Mouse (Mus musculus) heart, postnatal 10 days (tissue): Measurements from ENCODE around the gene Map3k20. TPM values are rescaled to one million over a fixed set of nuclear protein-coding genes. Genes with fewer than 3 reads are reported as not detected.

Experiments used
- DNase-seq, 2 experiments: peaks; one replicate each; pipeline ENCODE4 v3.0.0; 2021
- intact Hi-C: fragments of 180-260 bp; cut with DNase I; formaldehyde crosslinking; loops from one replicate; pipeline ENCODE4 v1.15.1; 2025
- total RNA-seq, 2 experiments: library from RNA; stranded (reverse); gene quantifications; 2 replicates each; pipeline ENCODE4 v1.2.3; 2021

Map3k20 gene
- total RNA-seq, 2 experiments from 2014 or later = 216 to 235 TPM

- intact Hi-C loops = no loop called here
- DNase-seq = no peak
Observed at GRCm38 (mm10) chr2:72278247-72278873, 7.1 kb upstream of the Map3k20 start.

DNA sequence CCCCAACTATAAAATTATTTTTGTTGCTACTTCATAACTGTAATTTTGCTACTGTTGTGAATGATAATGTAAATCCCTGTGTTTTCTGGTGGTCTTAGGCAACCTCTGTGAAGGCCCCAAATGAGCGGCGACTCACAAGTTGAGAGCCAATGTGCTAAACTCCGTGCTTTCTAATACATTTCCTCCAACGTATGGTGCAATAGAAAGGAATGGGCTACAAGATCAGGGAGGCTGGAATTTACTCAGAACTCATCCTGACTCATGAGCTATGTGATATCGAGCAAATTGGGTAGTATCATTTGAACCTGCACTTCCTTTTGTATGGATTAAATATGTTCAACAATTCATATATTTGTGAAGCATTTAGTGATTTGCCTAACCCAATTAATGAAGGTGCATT is 4.9 kb upstream of the Map3k20 start:
- DNase-seq = no peak
- intact Hi-C loops = no loop called here

- intact Hi-C loops = no loop called here
- no peak for DNase-seq
Observed at GRCm38 (mm10) chr2:72281971-72282370, 3.5 kb upstream of the Map3k20 start.

GRCm38 (mm10) chr2:72282733-72283132 is 2.7 kb upstream of the Map3k20 start:
- intact Hi-C loops = no loop called here
- no peak for DNase-seq

DNA sequence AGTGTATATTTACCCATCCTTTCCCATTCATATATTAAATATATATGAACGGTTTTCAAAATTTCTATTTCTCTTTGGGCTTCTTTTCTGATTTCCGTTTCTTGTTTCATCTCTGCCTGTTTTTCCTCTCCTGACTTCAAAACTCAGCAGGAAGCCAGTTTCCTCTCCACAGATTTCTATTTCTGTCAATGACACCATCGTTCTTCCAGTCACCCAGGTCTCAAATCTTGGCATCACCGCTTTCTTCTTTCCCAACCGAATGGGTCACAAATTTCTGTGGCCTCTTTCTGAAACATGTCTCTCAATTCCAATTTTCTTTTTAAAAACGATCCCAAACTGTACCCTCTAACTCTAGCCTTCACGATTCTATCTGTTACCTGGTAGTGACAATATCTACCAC is 748 bp upstream of the Map3k20 start:
- intact Hi-C loops = loop anchor here (5.0 kb wide), 2 partner anchors 47 to 193 kb away; partner anchors contain the start of gene Cdca7
- DNase-seq = peak; percentile 36 to 50

DNA sequence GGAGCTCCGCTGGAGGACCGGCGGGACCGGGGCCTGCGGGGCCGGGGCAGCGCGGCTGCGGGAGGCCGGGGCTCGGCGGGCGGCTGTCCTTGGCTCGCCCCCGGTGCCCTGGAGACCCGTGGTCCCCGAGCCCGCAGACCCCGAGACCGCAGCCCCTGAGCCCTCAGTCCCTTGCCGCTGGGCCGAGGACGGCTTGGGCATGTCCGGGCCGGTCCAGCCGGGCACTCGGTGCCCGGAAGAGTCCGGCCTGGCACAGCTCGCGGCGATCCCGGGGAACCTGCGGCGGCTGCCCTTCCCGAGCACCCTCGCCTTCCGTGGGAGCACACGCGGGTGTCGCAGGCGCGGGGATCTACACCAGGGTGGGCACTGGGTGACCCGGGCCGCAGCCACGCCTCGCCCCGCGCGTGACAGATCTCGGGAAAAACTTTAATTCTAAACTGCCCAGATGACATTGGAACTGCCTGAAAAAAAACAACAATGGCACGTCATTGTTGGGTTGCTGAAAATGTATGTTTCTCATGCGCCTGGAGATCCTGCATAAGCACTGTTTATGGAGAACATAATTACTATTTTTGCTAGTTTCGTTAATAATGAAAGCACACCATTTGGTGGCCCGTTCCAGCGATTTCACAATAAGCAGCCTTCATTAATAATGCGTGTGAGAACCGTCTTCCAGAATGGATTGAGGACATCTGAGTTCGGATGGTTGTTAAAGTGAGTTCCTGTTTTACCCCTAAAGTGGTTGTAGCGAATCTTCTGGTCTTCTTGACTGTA is 638 bp downstream of the Map3k20 start:
- peak; percentile 40 to 61 for DNase-seq
- intact Hi-C loops = loop anchor here (5.0 kb wide), 2 partner anchors 49 to 191 kb away; partner anchors contain the start of gene Cdca7

DNA sequence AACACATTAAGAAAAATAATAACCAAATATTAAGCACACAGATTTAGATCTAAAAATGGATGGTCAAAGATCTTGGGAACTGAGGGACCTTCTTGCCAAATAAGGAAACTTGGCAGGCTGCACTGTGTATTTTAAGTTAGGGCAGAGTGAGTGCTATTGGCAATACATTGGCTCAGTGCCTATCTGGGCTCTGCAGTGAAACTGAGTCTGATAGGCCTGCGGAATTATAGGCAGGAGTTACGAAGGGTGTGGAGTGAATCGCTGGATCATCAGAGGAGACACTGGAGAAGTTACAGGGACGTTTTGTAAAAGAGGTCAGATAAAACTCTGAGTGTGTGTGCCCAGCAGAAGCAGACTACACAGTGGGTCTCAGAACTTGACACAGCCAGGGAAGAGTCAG is 1.7 kb downstream of the Map3k20 start:
- peak; percentile 44 to 50 for DNase-seq
- intact Hi-C loops = loop anchor here (5.0 kb wide), 2 partner anchors 50 to 190 kb away; partner anchors contain the start of gene Cdca7

- DNase-seq = no peak
- intact Hi-C loops = loop anchor here (5.0 kb wide), 2 partner anchors 52 to 188 kb away; partner anchors contain the start of gene Cdca7
Observed at GRCm38 (mm10) chr2:72288932-72289534, 3.6 kb downstream of the Map3k20 start.

- DNase-seq = no peak
- intact Hi-C loops = no loop called here
Observed at GRCm38 (mm10) chr2:72291103-72291502, 5.7 kb downstream of the Map3k20 start.

GRCm38 (mm10) chr2:72292573-72292972 is 7.1 kb downstream of the Map3k20 start:
- intact Hi-C loops = no loop called here
- DNase-seq = no peak

DNA sequence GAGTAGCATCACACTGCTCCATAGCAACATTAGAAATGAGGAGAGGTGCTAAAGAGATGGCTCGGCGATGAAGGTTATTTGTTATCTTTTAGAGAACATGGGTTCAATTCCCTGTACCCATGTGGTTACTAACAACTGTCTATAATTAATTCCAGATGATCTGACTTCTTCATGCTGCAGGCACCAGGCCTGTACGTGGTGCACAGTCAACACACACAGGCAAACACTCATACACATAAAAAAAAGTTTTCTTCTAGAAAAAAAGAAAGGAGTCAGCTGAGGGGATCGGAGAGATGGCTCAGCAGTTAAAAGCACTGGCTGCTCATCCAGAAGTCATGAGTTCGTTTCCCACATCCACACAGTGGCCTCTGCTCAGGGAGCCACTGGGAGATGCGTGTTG is 9.6 kb downstream of the Map3k20 start:
- intact Hi-C loops = no loop called here

DNA sequence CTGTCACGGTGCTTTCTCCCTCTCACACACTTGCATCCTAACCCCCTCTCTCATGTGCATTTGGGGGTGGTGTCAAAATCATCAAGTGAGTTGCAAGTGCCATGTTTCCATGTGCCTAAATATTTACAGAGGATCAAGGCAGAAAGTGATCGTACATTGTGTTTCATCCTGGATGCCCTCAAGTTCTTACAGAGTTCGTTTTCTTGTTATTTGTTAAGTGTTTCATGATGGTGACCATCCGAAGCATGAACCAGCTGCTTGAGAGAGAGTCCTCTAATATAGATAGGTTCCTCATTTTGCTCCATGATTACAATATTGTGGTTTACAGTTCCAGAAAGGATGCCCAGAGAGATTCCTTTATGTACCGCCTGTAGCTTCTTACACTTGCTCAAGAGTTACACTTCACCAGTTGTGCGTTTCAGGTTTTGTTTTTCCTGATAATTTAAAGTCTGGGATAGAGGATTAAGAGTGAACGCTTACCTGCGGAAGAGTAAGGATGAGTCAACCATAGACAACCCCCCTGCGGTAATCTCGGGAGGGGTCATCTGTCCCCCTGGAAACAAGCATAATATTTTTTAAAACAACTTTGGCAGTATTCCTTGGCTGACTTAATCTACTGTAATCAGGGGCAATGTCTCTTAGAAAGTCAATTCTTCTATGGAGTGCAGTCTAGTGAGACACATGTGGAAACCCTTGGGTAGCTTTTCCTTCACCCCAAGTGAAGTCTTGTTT is 11.7 kb downstream of the Map3k20 start:
- DNase-seq = no peak
- intact Hi-C loops = no loop called here

More for the DNA sequence above, 9.6 kb downstream of the Map3k20 start:
- no peak for DNase-seq

- intact Hi-C loops = loop anchor here (1.0 kb wide), 1 partner anchor 93 kb away; no protein-coding TSS in a partner anchor
- DNase-seq = peak; percentile 75 to 81
Observed at GRCm38 (mm10) chr2:72297716-72298082, 12.3 kb downstream of the Map3k20 start.

GRCm38 (mm10) chr2:72298406-72298805 is 13.0 kb downstream of the Map3k20 start:
- intact Hi-C loops = loop anchor here (1.0 kb wide), 1 partner anchor 92 kb away; no protein-coding TSS in a partner anchor
- peak; percentile 70 to 81 for DNase-seq

DNA sequence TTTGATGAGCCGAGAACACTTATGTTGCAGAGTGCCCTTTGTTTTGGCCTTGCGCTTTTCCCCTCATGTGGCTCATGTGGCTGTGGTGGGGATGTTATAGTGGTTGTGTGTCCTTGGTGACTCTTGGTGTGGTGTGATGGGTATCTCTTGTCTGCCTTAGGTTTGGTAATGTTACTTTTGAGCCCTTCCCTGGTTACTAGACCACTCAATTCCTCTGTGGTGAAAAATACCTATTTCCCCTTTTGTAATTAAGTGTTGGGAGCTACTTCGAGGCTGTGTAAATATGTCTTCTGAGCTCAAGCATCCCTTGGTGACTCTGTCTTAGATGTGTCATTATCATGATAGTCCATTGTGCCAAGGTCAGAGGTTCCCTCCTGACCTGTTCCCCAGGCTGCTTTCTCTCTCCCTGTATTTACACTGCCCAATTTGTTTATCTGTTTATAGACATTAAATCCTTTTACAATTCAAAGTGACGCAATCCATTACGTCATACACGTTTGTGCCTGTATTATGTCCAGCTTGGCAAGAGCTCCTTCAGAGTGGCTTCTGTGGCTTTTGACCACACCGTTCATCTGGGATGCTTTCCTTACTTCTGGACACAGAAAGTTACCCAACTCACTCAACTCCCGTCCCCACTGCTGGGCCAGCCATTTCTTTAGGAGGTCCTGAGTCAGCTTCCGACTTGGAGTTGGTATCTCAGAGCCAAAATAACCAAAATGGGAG is 15.9 kb downstream of the Map3k20 start:
- intact Hi-C loops = no loop called here
- DNase-seq = no peak

DNA sequence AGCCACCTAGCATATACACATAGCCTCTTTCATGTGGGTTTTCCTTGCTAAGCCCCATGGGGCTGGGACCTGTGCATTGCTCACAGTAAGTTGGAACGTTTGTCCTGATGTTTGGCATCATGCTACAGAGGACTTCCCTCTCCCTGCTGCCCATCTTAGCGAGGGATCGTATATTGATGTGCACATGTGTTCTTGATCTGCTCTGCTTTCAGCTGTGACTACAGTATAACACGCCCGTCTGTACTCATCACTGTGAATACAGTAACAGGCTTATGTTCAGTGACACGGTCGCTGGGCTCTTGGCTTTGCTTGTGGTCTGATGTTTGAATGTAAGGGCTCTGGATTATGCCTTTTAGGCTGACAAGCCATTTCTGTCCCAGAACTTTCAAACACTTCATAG is 20.3 kb downstream of the Map3k20 start:
- no peak for DNase-seq
- intact Hi-C loops = no loop called here

GRCm38 (mm10) chr2:72308351-72308750 is 22.9 kb downstream of the Map3k20 start:
- DNase-seq = no peak
- intact Hi-C loops = no loop called here

GRCm38 (mm10) chr2:72308981-72309380 is 23.5 kb downstream of the Map3k20 start:
- intact Hi-C loops = no loop called here
- DNase-seq = peak; percentile 48 to 62

DNA sequence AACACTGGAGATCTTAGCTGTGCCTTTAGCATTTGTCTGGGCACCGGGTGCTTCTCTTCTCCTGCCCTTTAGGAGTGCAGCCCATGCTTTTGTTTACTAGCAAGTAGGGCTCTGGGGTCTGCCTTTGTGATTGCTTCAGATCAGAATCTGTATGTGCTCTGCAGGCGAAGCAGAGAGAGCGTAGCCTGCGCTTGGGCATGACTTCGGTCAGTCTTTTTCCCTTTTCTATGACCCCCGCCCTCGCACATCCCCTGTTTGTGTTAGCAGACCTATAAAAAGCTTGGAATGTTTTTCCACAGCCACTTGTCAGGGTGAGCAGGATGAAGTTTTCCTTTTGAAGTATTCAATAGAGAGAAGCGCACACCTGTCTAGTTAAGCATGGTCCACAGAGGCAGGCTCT is 26.0 kb downstream of the Map3k20 start:
- no peak for DNase-seq
- intact Hi-C loops = no loop called here

GRCm38 (mm10) chr2:72313312-72313711 is 27.9 kb downstream of the Map3k20 start:
- intact Hi-C loops = no loop called here

More at GRCm38 (mm10) chr2:72313312-72313711, 27.9 kb downstream of the Map3k20 start:
- no peak for DNase-seq
